Mouse (Mus musculus) bone marrow macrophage, adult 2 months (primary cell): Measurements from ENCODE around the gene Hoxd12.

Source experiments
- CTCF ChIP-seq: IDR thresholded peaks from 2 replicates; pipeline ENCODE4 v1.5.1; 2012; ENCODE audit warnings: low read depth, mild to moderate bottlenecking, low read length, moderate library complexity
- POLR2A ChIP-seq: IDR thresholded peaks from 2 replicates; pipeline ENCODE4 v1.6.1; 2012; ENCODE audit warnings: mild to moderate bottlenecking, low read depth, low read length, borderline replicate concordance

DNA sequence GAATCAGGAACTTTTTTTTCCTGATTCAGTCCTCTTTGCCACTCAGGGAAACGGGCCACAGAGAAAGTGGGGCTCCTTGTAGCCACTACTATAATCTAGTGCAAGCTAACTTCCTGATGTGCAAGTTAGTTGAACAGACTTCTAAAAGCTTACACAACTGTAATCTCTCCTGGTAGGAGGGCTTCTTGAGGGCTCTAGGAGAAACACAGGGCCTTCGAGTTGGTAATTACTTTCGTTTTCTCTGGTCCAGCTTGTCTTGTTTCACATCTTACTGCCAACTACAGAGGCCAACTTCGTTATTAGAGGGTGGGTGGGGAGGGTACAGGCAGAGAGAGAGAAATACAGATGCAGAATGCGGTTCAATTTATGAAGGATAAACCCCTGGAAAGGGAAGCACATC lies 3.0 kb upstream of the Hoxd12 start:
- no peak for TF ChIP-seq CTCF
- TF ChIP-seq POLR2A, result no peak
